Mouse (Mus musculus): ENCODE measurements around the gene Gpcpd1. TPM values are rescaled to one million over a fixed set of nuclear protein-coding genes. Genes with fewer than 3 reads are reported as not detected.

Gpcpd1 gene
- polyA plus RNA-seq, 1 experiment, result 9.4 TPM

- no peak for DNase-seq (ENCODE audit: low read depth)
These were observed 1.5 kb downstream of the Gpcpd1 start for GRCm38 (mm10) chr2:132586006-132586405.

- DNase-seq (ENCODE audit: low read depth), result no peak
These were observed 3.3 kb downstream of the Gpcpd1 start for GRCm38 (mm10) chr2:132584191-132584590.

- no peak for DNase-seq (ENCODE audit: low read depth)
These were observed 4.4 kb downstream of the Gpcpd1 start for GRCm38 (mm10) chr2:132583126-132583525.

- DNase-seq (ENCODE audit: low read depth), result no peak
These were observed 5.3 kb downstream of the Gpcpd1 start for GRCm38 (mm10) chr2:132582227-132582626.

- DNase-seq (ENCODE audit: low read depth), result no peak
These were observed 7.8 kb downstream of the Gpcpd1 start for GRCm38 (mm10) chr2:132579689-132580088.

GRCm38 (mm10) chr2:132578711-132579110, 8.8 kb downstream of the Gpcpd1 start:
- DNase-seq (ENCODE audit: low read depth), result no peak

GRCm38 (mm10) chr2:132578059-132578458, 9.5 kb downstream of the Gpcpd1 start:
- DNase-seq (ENCODE audit: low read depth), result no peak

- no peak for DNase-seq (ENCODE audit: low read depth)
These were observed 10.0 kb downstream of the Gpcpd1 start for GRCm38 (mm10) chr2:132577431-132577981.

- DNase-seq (ENCODE audit: low read depth), result no peak
These were observed 10.9 kb downstream of the Gpcpd1 start for GRCm38 (mm10) chr2:132576522-132577135.

- DNase-seq (ENCODE audit: low read depth), result no peak
These were observed 11.6 kb downstream of the Gpcpd1 start for GRCm38 (mm10) chr2:132575759-132576439.

- DNase-seq (ENCODE audit: low read depth), result no peak
These were observed 12.3 kb downstream of the Gpcpd1 start for GRCm38 (mm10) chr2:132575256-132575655.

GRCm38 (mm10) chr2:132573280-132573679, 14.2 kb downstream of the Gpcpd1 start:
- DNase-seq (ENCODE audit: low read depth), result no peak

GRCm38 (mm10) chr2:132572651-132573050, 14.9 kb downstream of the Gpcpd1 start:
- no peak for DNase-seq (ENCODE audit: low read depth)

GRCm38 (mm10) chr2:132571301-132571700, 16.2 kb downstream of the Gpcpd1 start:
- DNase-seq (ENCODE audit: low read depth), result no peak

- DNase-seq (ENCODE audit: low read depth), result no peak
These were observed 16.7 kb downstream of the Gpcpd1 start for GRCm38 (mm10) chr2:132570869-132571268.

- DNase-seq (ENCODE audit: low read depth), result no peak
These were observed 17.8 kb downstream of the Gpcpd1 start for GRCm38 (mm10) chr2:132569686-132570085.

GRCm38 (mm10) chr2:132567414-132567813, 20.1 kb downstream of the Gpcpd1 start:
- DNase-seq (ENCODE audit: low read depth), result no peak

- no peak for DNase-seq (ENCODE audit: low read depth)
These were observed 25.7 kb downstream of the Gpcpd1 start for GRCm38 (mm10) chr2:132561860-132562259.

GRCm38 (mm10) chr2:132527864-132528263, 59.7 kb downstream of the Gpcpd1 start:
- no peak for DNase-seq (ENCODE audit: low read depth)

- DNase-seq (ENCODE audit: low read depth), result no peak
These were observed 60.5 kb downstream of the Gpcpd1 start for GRCm38 (mm10) chr2:132526894-132527532.

- DNase-seq (ENCODE audit: low read depth), result no peak
These were observed 61.4 kb downstream of the Gpcpd1 start for GRCm38 (mm10) chr2:132526110-132526509.

GRCm38 (mm10) chr2:132518021-132518901, 69.3 kb downstream of the Gpcpd1 start:
- DNase-seq (ENCODE audit: low read depth), result no peak

Data from gonadal fat pad, adult 2 months (tissue).